Mouse (Mus musculus) heart, postnatal 10 days (tissue): ENCODE results near the gene Sypl. TPM values are rescaled to one million over a fixed set of nuclear protein-coding genes. Genes with fewer than 3 reads are reported as not detected.

Experiments
- DNase-seq, 2 experiments: peaks; one replicate each; pipeline ENCODE4 v3.0.0; 2021
- intact Hi-C: fragments of 180-260 bp; cut with DNase I; formaldehyde crosslinking; loops from one replicate; pipeline ENCODE4 v1.15.1; 2025
- total RNA-seq, 2 experiments: library from RNA; stranded (reverse); gene quantifications; 2 replicates each; pipeline ENCODE4 v1.2.3; 2021

Sypl gene
- total RNA-seq = 10 to 100 TPM; 83.4 to 89.9 TPM

DNA sequence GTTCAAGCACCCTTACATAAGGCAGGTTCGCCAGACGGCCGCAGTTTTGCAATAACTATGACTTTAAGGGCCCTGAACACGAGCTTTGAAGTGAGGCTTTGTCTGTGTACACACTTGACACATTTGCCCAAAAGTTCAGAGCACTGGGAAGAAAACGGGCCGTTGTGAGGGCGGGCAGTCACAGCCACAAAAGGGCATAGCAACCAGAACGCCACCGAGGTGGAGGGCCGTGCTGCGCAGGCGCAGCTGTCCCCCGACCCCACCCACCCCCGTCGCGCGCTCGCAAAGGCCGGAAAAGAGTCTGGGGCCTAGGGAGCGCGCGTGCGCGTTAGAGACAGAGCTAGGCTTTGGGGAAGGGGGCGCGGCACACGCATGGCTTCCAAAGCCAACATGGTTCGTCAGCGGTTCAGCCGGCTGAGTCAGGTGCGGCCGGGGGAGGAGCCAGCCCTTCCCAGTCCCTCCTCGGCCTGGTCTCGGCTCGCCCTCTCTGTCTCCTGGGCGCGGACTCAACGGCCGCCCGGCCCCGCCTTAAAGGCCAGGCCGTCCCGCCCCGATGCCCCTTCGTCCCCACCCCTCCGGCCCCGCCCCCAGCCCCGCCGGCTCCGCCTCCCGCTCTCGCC, at the start of gene Sypl:
TSS of gene Sypl (plus strand) at position 296 of the 620 bp plus-strand sequence.
- intact Hi-C loops = loop anchor here (5.0 kb wide), 1 partner anchor 41 kb away; no protein-coding TSS in a partner anchor
- DNase-seq = peak; percentile 98 to 99

DNA sequence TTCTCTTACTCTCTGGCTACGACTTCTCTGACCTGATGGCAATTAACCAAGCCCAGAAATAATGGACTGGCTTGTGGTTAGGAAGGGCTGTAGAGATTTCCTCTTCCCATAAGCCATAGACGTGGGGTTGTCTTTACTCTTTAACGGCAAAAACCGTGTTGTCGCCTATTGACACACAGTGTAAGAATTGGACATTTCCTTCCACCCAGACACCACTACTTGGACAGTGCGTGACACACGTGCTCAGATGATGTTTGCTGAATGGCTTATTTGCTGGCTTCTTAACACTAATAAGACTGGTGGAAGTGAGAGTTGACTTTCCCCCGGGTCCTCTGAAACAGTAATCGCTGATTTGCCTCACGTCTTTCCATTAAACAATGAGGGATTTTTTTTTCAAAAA, 44.0 kb upstream of the Sypl start:
- intact Hi-C loops = loop anchor here (5.0 kb wide), 5 partner anchors 43 to 518 kb away; partner anchors contain the start of genes Sypl and Twistnb
- DNase-seq = no peak

- DNase-seq = peak; percentile 74 to 80
These were observed 43.6 kb upstream of the Sypl start for GRCm38 (mm10) chr12:32910092-32910491.

GRCm38 (mm10) chr12:32910560-32911194, 43.0 kb upstream of the Sypl start:
- peak; percentile 21 to 54 for DNase-seq
- intact Hi-C loops = loop anchor here (5.0 kb wide), 5 partner anchors 42 to 517 kb away; partner anchors contain the start of genes Sypl and Twistnb

More at GRCm38 (mm10) chr12:32910092-32910491, 43.6 kb upstream of the Sypl start:
- intact Hi-C loops = loop anchor here (5.0 kb wide), 5 partner anchors 42 to 517 kb away; partner anchors contain the start of genes Sypl and Twistnb

GRCm38 (mm10) chr12:32911569-32911968, 42.1 kb upstream of the Sypl start:
- intact Hi-C loops = loop anchor here (5.0 kb wide), 5 partner anchors 41 to 516 kb away; partner anchors contain the start of genes Sypl and Twistnb
- no peak for DNase-seq

- no peak for DNase-seq
- intact Hi-C loops = loop anchor here (5.0 kb wide), 5 partner anchors 40 to 515 kb away; partner anchors contain the start of genes Sypl and Twistnb
These were observed 40.9 kb upstream of the Sypl start for GRCm38 (mm10) chr12:32912772-32913171.

- intact Hi-C loops = no loop called here
- no peak for DNase-seq
These were observed 35.0 kb upstream of the Sypl start for GRCm38 (mm10) chr12:32918683-32919082.

GRCm38 (mm10) chr12:32919091-32919490, 34.6 kb upstream of the Sypl start:
- intact Hi-C loops = no loop called here
- no peak for DNase-seq

DNA sequence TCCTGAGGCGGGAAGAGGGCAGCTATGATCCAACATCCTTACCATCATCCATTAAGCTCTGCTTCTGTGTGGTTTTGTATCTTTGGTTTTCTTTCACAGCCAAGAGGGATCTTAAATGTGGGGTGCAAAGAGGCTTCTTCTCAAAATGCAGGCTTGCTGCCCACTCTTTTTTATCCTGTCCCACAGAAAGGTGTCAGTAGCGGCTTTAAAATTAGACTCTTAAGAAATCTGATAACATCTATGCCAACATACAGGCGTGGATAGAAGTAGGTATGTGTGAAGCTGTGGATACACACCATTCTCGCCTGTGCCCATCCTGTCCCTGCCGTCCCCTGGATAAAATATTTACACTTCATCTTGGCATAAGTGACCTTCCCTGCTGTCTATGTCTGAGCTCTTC, 34.2 kb upstream of the Sypl start:
- DNase-seq = no peak
- intact Hi-C loops = no loop called here

DNA sequence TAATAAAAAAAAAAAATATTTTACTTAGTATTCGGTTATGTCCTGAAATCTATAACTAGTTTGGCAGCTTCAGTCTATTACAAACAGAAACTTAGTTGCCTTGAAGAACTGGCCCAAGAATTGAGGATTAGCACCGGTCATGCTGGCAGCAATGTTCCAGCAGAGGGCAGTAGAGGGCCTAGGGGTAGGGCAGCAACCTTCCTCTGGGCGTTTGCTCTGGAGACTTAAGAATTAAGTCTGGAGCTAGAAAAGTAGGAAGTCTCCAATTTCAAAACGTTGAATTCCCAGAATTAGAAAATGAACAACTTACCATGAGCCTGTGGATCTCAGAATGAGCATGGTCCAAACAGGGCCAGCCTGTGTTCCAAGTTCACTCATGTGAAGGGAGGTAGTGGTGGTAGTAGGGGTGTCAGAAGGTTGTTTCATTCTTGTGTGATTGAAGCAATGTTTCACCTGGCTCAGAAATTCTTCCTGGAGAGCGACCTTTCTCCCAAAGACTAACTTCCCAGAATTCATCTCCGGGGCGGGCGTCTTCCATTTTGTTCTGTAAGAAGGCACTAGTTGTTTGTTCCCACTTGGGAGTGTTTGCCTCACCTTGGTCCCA, 33.4 kb upstream of the Sypl start:
- intact Hi-C loops = loop anchor here (2.0 kb wide), 1 partner anchor 91 kb away; no protein-coding TSS in a partner anchor
- DNase-seq = peak; percentile 72 to 83

- intact Hi-C loops = loop anchor here (2.0 kb wide), 1 partner anchor 90 kb away; no protein-coding TSS in a partner anchor
- no peak for DNase-seq
These were observed 32.6 kb upstream of the Sypl start for GRCm38 (mm10) chr12:32921071-32921470.

DNA sequence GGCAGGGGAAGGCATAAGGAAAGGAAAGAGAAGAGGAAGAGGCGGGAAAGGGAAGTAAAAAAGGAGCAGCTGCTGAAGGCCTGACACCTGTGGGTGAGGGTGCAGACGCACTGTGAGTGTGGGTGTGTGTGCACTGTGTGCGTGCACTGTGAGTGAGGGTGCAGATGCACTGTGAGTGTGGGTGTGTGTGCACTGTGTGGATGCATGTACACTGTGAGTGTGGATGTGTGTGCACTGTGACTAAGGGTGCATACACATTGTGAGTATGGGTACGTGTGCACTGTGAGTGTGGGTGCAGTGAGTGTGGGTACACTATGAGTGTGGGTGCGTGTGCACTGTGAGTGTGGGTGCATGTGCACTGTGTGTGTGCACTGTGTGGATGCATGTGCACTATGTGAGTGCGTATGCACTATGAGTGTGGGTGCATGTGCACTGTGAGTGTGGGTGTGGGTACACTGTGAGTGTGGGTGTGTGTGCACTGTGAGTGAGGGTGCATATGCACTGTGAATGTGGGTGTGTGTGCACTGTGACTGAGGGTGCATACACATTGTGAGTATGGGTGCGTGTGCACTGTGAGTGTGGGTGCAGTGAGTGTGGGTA, 32.1 kb upstream of the Sypl start:
- intact Hi-C loops = loop anchor here (2.0 kb wide), 1 partner anchor 89 kb away; no protein-coding TSS in a partner anchor
- no peak for DNase-seq

DNA sequence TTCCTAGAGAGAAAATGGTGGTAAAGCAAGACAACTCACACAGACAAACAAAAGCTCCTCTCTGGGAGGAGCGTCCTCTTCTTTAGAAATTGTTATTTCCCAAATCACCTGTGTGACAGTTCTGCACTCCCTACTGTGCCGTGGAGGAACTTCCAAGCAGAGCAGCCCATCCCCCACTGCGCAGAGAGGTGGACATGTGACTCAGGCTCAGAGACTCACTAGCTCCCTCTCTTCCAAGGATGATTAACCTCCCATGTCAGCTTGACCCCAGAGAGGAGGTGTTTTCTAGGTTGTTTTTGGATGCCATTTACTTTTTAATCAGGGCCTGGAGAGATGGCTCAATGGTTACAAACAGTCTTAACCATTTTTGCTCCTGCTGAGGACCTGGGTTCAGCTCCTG, 29.4 kb upstream of the Sypl start:
- intact Hi-C loops = no loop called here
- no peak for DNase-seq

DNA sequence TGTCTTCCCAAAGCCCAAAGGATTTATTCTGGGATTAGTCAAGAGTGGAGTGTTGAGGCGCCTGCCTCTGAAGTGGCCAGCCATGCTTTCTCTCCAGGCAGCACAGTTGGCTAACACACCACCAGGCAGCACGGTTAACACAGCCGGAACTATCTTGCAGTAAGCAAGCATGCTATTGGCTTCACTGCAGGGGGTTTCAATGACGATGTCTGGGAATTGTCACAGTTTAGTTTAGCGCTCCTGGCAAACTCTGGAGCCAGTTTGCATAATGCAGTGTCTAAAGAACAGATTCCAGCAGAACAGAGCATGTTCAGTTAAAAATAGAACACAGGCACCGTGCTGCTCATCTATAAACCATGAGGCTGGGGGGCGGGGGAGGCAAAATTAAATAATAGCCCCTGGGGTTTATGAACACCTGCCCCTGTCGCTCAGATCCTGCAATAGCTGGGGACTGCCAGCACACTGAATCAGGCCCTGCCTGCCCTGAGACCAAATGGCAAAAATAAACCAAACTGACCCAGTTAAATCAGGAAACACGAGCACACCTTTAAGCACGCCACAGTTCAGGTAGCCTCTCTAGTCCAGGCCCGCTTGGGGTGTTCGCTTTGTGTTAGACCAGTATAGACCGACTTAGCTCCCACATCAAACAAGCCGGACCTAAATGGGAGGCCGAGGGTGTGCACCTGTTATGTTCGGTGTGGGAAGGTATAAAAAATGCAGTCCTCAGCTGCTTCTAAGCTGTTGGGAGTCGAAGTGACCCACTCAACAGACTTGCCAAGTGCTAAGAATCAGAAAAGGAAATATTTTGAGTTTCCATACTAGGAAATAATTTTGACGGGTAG, 27.1 kb upstream of the Sypl start:
- peak; percentile 43 to 46 for DNase-seq
- intact Hi-C loops = no loop called here

DNA sequence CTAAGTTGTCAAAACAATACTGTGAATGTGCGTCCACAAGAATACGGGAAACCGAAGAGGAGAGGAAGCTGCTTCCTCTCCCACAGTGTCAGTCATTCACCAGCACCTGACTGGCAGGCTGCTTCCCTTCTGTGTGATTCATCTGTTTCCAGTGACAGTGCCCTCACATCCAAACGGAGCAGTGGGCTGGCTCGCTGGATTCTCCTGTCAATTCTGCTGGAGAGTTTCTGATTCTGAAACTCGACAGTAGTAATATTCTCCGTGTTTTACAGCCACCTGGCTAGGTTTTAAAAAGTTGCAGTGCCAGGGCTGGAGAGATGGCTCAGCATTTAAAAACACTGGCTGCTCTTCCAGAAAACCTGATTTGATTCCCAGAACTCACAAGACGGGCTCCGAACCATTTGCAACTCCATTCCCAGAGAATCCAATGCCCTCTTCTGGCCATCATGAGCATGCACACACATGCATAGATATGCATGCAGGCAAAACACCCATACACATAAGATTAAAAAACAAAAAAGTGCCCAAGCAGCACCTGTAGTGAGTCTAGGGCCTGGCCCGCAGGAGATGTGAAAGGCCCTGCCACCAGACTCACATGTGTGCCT, 26.4 kb upstream of the Sypl start:
- DNase-seq = no peak
- intact Hi-C loops = no loop called here

DNA sequence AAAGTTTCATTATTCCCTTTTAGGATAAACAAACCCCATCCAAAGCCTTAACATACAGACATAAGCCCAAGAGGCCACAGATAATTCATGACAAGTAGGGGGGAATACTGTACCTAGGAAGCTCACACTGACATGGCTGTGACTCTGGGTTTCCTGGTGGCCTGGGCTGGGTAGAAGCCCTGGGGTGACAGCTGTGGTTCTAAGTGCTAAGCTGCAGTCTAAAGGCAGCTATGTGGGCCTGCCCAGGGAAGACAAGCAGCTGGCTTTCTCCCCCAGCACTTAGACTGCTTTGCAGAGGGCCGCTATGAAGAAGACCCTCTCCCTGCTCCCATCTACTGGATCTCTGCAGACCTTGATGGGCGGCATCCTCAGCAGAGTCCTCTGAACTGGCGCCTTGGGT, 25.5 kb upstream of the Sypl start:
- intact Hi-C loops = no loop called here
- no peak for DNase-seq

DNA sequence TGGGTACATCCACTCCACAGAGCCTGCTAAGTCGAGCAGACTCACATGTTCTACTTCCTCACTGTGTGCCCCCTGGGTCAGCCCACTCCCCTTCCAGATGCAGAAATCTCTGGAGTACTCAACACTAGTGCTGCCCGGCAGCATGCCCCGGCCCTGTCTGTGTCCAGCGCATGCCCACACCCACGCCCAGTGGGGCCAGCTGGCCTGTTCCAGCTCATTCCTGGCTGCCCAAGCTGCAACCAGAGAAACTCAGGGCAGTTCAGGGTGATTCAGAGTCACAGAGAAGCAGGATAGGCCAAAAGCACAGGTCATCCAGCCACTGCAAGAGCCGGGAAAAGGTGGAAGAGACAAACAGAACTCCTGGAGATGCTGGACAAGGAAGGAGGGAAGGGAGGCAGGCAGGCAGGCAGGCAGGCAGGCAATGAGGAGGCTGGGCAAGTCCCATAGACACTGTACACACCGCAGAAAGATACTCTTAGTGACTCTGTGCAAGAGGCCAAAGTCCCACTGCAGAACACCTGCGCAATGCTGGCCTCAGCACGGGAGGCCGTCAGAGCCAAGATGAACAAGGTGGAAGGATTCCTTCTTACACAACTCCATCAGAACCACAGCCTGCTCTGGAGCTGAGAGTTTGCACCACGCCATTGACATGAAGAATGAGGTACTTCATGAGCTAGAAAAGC, 23.7 kb upstream of the Sypl start:
- no peak for DNase-seq
- intact Hi-C loops = no loop called here

DNA sequence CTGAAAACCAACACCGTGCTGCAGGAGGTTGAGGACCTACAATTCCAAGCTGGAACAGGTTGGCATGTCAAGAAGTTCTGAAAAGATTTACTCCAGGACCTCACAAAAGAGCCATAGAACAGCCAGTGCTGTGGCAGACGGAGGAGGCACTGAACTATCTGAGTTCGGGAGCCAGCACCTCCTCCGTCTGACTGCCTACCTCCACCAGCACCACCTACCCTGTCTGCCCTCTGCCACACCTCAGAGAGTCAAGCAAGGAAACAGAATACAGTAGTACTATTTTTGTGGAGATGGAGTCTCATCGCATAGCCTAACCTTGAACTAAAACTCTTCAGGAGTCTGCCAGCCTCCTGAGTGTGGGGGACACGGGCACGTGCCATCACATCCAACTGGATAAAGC, 23.1 kb upstream of the Sypl start:
- intact Hi-C loops = no loop called here
- DNase-seq = no peak
